Mouse (Mus musculus): Measurements from ENCODE around the gene Cntnap2. TPM values are rescaled to one million over a fixed set of nuclear protein-coding genes. Genes with fewer than 3 reads are reported as not detected.

Gene Cntnap2
- polyA plus RNA-seq, 1 experiment from 2014 or later, result not detected

- no peak overlapping the region for H3K4me3 ChIP-seq (ENCODE audit: low read depth, low read length)
- H3K4me2 ChIP-seq (ENCODE audit: low read depth, low read length), result no peak overlapping the region
- no peaks in the 10 kb centered on the region for H3K36me3 ChIP-seq (replicated peaks; ENCODE audit: insufficient read depth, low read length)
- DNase-seq, result no peak
- 90% methylated on average over 1 of the region's 1 CpGs for WGBS (ENCODE audit: insufficient replicate concordance)
- H3K27ac ChIP-seq (ENCODE audit: low read depth), result no peak overlapping the region
- TF ChIP-seq CTCF (IDR thresholded peaks at IDR 0.05; ENCODE audit: low read depth) (no peak), EP300 (IDR thresholded peaks at IDR 0.05; ENCODE audit: low read depth) (no peak)
- H3K9ac ChIP-seq (replicated peaks), result no peak overlapping the region
- no peaks in the 10 kb centered on the region for H3K27me3 ChIP-seq (ENCODE audit: insufficient read depth, low read length)
- no peaks in the 10 kb centered on the region for H3K4me1 ChIP-seq (ENCODE audit: insufficient read depth)
- no peaks in the 10 kb centered on the region for H3K9me3 ChIP-seq (ENCODE audit: low read length)
- no peak for ATAC-seq
Measured at GRCm38 (mm10) chr6:47343245-47343644, 2284.1 kb downstream of the Cntnap2 start.

- H3K4me1 ChIP-seq (ENCODE audit: insufficient read depth), result no peaks in the 10 kb centered on the region
- H3K9me3 ChIP-seq (ENCODE audit: low read length), result no peaks in the 10 kb centered on the region
- H3K27ac ChIP-seq (ENCODE audit: low read depth), result no peak overlapping the region
- H3K36me3 ChIP-seq (replicated peaks; ENCODE audit: insufficient read depth, low read length), result no peaks in the 10 kb centered on the region
- no peak overlapping the region for H3K4me3 ChIP-seq (ENCODE audit: low read depth, low read length)
- no peak overlapping the region for H3K9ac ChIP-seq (replicated peaks)
- WGBS (ENCODE audit: insufficient replicate concordance), result 75% methylated on average over 3 of the region's 3 CpGs
- DNase-seq (no peak), ATAC-seq (no peak)
- TF ChIP-seq CTCF (IDR thresholded peaks at IDR 0.05; ENCODE audit: low read depth) (no peak), EP300 (IDR thresholded peaks at IDR 0.05; ENCODE audit: low read depth) (no peak)
- no peak overlapping the region for H3K4me2 ChIP-seq (ENCODE audit: low read depth, low read length)
- no peaks in the 10 kb centered on the region for H3K27me3 ChIP-seq (ENCODE audit: insufficient read depth, low read length)
Measured at GRCm38 (mm10) chr6:47344696-47345095, 2285.5 kb downstream of the Cntnap2 start.

GRCm38 (mm10) chr6:47350100-47350690 is 2291.0 kb downstream of the Cntnap2 start:
- no peaks in the 10 kb centered on the region for H3K27me3 ChIP-seq (ENCODE audit: insufficient read depth, low read length)
- H3K27ac ChIP-seq (ENCODE audit: low read depth), result no peak overlapping the region
- H3K9ac ChIP-seq (replicated peaks), result no peak overlapping the region
- DNase-seq (no peak), ATAC-seq (no peak)
- no peak overlapping the region for H3K4me2 ChIP-seq (ENCODE audit: low read depth, low read length)
- H3K4me1 ChIP-seq (ENCODE audit: insufficient read depth), result no peaks in the 10 kb centered on the region
- no peak for TF ChIP-seq CTCF (IDR thresholded peaks at IDR 0.05; ENCODE audit: low read depth)
- no peak for TF ChIP-seq EP300 (IDR thresholded peaks at IDR 0.05; ENCODE audit: low read depth)
- H3K4me3 ChIP-seq (ENCODE audit: low read depth, low read length), result no peak overlapping the region
- WGBS (ENCODE audit: insufficient replicate concordance), result 70% methylated on average over 8 of the region's 8 CpGs
- H3K9me3 ChIP-seq (ENCODE audit: low read length), result no peaks in the 10 kb centered on the region
- H3K36me3 ChIP-seq (replicated peaks; ENCODE audit: insufficient read depth, low read length), result no peaks in the 10 kb centered on the region

Data from liver, postnatal 0 days (tissue).